Mouse (Mus musculus) splenic B cell, adult 2 months (primary cell): ENCODE measurements around the gene E030018B13Rik.

Experiments used
- DNase-seq: peaks from one replicate; pipeline ENCODE4 v3.0.0-alpha.2; 2011; ENCODE audit warnings: low read depth, low spot score
- H3K27me3 ChIP-seq: 2 replicates; pipeline ENCODE4 v1.6.1; 2012; ENCODE audit warnings: mild to moderate bottlenecking, low read length, moderate library complexity, mixed read lengths; ENCODE audit not compliant: control insufficient read depth, poor library complexity, insufficient read depth, severe bottlenecking
- H3K36me3 ChIP-seq: 2 replicates; pipeline ENCODE4 v1.6.1; 2012; ENCODE audit warnings: mild to moderate bottlenecking, low read length, moderate library complexity, mixed read lengths; ENCODE audit not compliant: control insufficient read depth, poor library complexity, insufficient read depth, severe bottlenecking

The E030018B13Rik gene

GRCm38 (mm10) chr7:63969941-63970340 lies 53.3 kb downstream of the E030018B13Rik start:
- DNase-seq = no peak
- H3K27me3 ChIP-seq = no peaks in the 10 kb centered on the region
- H3K36me3 ChIP-seq = no peaks in the 10 kb centered on the region
